Mouse (Mus musculus): ENCODE measurements at regions not wholly inside any gene's neighbourhood (a gene's known extent, or its start where the extent isn't known, plus 50 kb on each side); places are given as distances from the start of the nearest gene placed in this dataset.

DNA sequence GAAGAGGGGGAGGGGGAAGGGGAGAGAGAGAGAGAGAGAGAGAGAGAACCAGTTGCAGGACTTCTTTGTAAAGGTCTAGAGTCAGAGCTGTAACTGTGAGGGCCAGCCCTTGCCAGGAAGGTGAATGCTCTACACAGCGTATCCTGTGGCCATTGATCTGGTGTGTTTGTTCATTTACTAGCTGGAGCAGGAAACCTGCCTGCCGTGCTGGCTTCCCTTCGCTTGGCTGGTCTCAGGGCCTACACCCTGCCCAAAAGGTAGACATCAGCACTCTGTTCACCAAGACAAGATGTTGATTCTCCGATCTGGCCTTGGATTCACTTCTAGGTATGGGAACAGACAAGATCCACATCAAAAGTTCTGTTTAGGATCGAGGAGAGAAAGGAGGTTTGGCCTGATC, 87.5 kb upstream of the Haao start:
- TF ChIP-seq CTCF (IDR thresholded peaks at IDR 0.05; ENCODE audit: extremely low read depth, insufficient read length, insufficient replicate concordance, low read depth, low read length) = no peak
- TF ChIP-seq POLR2A (IDR thresholded peaks at IDR 0.05; ENCODE audit: low read depth, low read length) = no peak

Data from small intestine, adult 2 months (tissue).